Mouse (Mus musculus) left cerebral cortex, postnatal 10 days (tissue): ENCODE measurements at regions not wholly inside any gene's neighbourhood (a gene's known extent, or its start where the extent isn't known, plus 50 kb on each side); places are given as distances from the start of the nearest gene placed in this dataset.
A peak's percentile ranks its signal among the peaks of the same experiment; 100 is the strongest.
"Not testable (repeated sequence)": the region's sequence is repeated elsewhere in the genome, so short reads cannot be mapped to it uniquely, and the experiment has no call there.

Experiments
- DNase-seq, 2 experiments: peaks; one replicate each; pipeline ENCODE4 v3.0.0; 2021 to 2022; ENCODE audit warnings: low spot score in 2 of 2, mixed read lengths in 1 of 2; ENCODE audit errors: extremely low spot score in 1 of 2
- intact Hi-C: fragments of 180-260 bp; cut with DNase I; formaldehyde crosslinking; loops from one replicate; pipeline ENCODE4 v1.15.1; 2025

DNA sequence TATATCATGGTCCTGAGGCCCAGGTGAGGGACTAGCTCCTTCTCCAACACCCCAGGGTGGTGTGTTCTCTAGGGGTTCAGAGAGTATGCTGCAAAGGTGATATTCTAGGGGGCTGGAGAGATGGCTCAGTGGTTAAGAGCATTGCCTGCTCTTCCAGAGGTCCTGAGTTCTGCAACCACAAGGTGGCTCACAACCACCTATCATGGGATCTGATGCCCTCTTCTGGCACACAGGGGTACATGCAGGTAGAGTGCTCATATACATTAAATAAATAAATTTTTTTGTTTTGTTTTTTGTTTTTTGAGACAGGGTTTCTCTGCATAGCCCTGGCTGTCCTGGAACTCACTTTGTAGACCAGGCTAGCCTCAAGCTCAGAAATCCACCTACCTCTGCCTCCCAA lies 81.7 kb downstream of the Sik1 start:
- DNase-seq, intact Hi-C loops: not testable (repeated sequence)

DNA sequence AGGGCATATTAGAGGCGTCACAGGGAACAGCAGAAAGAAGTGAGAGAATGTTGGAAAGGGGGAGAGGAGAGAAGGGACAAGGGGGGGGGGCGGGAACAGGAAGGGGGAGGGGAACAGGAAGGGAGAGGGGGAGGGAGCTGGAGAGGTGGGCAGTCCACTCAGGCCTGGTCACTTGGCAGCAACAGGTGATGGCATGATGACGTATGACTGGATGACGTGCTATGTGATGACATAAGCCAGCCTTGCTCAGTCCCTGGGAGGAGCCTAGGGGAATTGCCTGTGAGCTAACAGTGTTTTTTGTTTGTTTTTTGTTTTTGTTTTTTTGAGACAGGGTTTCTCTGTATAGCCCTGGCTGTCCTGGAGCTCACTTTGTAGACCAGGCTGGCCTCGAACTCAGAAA lies 80.6 kb downstream of the Sik1 start:
- DNase-seq: no peak
- intact Hi-C loops: no loop called here

DNA sequence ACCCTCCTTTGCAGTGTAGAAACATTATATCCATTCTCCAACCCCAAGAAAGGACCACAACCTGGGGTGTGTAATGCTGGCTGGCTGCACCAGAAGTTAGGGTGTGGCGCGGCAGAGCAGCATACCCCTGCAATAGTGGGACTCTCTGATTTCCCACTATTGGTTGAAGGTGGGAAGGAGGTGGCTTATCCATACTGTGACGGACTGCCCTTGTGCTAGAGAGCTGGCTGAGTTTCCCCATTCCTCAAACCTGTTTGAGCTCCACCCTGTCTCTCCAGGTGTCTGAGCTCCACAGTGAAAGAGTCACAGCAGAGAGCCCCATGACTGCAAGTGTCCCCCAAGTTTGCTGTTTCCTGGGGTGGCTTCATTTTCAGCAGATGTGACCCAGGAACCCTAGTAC lies 79.6 kb downstream of the Sik1 start:
- DNase-seq: no peak
- intact Hi-C loops: no loop called here

DNA sequence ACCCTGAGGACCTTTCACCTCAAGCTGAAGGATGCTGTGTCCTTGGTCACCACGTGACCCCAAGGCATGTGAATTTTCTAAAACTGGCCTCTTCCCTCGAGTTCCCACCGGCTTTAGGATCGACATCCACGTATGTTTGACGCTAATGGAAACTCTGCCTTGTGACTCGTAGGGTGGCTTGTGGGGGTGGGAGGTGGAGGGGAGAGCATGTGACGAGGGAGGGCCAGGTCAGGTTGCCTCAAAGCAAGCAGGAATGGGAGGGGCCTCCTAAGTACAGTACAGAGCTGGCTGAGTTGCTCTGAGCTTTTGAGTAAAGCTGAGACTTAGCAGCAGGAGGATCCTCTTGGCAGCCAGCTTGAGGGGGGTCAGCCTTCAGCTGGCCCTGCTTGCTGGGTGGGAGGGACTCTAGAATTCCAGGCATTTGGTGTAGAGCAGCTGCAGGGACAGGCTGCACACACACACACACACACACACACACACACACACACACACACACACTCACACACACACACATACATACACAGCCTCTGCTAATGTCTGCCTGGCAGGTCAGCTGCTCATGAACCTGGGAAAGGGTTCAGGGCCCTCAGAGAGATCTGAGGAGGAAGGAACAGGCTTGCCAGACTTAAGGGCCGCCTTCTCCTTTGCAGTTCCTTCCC lies 78.5 kb downstream of the Sik1 start:
- DNase-seq: peak in 1 of 2 experiments; percentile 76
- intact Hi-C loops: no loop called here

DNA sequence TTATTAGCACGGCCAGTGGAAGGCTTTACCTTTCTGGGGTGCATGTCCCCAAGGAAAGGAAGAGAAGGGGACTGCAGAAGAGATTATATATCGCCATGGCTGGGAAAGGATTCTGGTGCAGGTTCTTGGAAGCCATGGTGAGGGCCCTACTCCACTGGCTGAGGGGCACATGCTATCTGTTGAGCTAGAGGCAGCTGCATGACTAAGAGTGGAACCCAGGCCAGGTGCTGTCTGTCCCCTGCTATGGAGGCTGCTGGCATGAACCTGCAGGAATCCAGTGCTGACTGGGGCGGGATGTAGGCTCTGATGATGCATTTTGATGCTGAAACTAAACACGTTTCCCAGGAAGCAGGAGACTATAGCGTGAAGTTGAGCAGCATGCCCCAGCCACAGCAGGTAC lies 77.9 kb downstream of the Sik1 start:
- intact Hi-C loops: no loop called here

DNA sequence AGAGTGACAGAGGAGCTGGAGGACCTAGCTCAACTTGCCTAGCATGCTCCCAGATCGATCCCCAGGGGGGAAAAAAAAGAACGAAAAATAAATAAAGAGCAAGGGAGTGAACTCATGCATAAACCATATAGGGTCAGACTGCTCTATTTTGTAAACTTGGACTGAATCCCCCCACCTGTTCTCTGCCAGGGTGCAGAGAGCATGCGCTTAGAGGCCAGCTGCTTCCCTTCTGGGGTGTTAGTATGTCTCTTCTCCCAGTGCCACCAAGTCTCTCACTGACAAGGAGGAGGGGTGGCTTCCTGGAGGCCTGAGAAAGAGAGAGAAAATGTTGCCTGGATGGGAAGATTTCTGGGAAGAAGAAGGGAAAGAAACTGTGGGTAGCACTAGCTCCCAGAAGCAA lies 76.1 kb downstream of the Sik1 start:
- no peak for DNase-seq
- intact Hi-C loops: no loop called here

More for the DNA sequence above, 77.9 kb downstream of the Sik1 start:
- DNase-seq: no peak

DNA sequence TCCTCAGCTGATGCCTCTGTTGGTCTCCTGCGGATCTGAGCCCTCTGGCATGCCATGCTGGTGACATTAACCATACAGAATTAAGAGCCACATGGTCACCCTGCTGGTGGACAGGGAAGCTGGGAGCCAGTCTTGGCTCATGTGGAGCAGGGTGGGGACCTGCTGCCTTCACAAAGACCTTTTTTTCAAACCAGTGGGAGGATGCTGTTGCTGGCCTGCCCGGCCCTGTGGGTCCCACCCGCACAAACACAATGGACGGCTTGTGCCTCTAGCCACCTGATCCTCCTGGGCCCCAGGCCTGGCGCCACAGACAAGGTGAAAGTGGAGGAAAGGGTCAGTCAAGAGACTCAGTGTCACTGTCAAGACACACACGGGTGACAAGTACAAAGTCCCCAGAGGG lies 73.4 kb downstream of the Sik1 start:
- intact Hi-C loops: no loop called here
- DNase-seq: no peak

DNA sequence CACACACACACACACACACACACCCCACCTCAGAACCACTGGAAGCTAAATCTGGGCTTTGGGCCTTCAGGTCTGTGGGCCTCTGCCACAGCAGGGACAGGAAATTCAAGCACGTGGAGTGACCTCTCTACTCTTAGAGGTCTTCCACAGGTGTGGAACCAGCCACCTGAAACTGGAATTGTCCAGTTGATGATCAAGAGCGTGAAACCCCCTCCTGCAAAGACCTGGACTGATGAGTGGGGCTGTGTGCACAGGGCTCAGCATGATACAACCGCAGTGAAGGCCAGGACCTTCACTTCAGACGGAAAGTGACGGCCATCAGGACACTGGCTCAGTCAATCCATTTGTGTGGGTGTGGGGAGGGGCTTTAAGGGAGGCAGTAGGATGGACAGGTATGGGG lies 72.5 kb downstream of the Sik1 start:
- DNase-seq: no peak
- intact Hi-C loops: no loop called here

DNA sequence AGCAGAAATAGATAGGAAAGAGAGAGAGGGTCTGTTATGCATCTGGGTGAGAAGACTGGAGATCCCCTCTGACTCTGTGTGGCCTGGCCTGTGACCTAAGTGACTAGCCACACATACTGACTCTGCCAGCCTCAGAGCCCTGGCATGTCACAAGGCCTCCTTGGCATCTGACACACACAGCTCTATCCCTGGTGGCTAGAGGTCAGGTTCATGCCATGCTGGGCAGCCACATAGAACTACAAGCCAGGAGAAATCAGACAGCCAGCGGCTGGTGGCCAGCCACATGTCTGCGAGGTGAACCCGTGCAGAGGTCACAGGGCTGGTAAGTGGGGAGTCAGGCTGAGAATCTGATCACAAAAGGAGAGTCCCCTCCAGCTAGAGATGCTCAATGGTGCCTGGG lies 67.3 kb downstream of the Sik1 start:
- no peak for DNase-seq
- intact Hi-C loops: no loop called here

DNA sequence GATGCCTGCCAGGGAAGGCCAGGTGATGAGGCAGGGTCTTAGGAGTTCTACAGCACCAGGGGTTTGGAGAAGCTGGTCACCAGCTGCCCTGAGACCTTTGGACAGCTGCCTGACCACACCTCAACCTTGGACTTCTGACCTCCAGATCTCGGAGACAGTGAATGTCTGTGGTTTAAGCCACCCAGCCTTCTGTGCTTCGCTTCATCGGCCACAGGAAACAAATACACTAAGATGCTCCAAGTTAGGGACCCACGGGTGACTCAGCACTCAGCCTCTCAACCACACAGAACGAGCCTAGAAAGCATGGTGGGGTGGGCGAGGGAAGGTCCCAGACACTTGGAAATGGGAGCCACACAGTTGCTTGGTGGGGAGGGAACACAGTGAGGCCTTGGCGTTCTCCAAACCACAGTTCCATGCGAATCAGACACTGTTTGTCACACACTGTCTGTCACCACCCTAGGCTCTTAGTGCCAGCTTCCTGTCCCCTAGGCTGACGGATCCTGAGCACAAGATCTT lies 66.5 kb downstream of the Sik1 start:
- intact Hi-C loops: no loop called here
- no peak for DNase-seq

DNA sequence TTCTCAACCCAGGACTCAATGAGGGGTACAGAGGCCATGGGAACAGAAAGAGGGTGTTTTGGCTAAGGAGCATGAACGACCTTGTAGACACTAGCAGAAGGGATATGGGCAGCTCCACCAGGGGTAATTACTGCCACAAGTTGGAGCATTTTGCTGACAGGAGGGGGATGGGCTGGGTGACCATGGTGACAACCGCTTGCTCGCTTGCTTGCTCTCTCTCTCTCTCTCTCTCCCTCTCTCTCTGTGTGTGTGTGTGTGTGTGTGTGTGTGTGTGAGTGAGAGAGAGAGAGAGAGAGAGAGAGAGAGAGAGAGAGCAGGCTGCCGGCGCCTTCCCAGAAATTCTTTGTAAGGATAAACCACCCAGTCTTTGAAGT lies 65.7 kb downstream of the Sik1 start:
- peak in 1 of 2 experiments; percentile 74 for DNase-seq
- intact Hi-C loops: no loop called here

DNA sequence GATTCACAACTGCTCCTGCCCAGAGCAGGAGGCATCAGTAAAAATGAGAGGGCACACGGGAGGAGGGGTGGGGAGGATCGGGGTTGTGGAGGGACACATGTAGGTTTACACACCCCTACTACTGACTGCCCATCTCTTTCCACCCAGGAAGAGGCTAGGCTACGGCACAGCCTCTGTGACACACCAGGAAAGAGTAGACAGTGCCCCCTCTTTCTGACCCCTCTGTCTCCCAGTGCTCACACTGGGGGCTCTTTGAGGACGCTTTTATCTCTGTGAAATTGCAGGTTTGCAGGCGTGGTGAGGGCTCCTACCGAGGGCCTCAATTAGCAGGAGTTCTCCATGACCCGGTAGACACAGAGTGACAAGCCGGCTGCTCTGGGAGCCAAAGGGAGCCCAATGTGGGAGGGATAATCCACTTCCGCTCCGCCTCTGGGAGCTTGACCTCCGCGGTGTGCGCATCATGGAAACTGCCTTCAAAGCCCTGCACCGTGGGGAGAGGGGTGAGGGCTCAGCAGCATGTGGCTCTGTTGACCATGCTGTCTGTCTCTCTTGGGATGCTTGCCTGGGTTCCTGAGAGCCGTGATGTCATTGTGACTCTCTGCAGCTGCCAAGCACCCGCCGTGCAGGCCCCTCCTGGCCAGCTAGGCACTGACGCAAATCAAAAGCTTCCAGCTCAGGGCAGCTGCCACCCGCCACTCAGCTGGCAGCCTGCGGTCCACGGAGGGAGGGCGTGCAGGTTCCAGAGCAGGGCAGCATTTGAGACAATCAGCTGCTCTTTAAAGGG lies 65.1 kb downstream of the Sik1 start:
- intact Hi-C loops: no loop called here
- DNase-seq: peak in 1 of 2 experiments; percentile 78

DNA sequence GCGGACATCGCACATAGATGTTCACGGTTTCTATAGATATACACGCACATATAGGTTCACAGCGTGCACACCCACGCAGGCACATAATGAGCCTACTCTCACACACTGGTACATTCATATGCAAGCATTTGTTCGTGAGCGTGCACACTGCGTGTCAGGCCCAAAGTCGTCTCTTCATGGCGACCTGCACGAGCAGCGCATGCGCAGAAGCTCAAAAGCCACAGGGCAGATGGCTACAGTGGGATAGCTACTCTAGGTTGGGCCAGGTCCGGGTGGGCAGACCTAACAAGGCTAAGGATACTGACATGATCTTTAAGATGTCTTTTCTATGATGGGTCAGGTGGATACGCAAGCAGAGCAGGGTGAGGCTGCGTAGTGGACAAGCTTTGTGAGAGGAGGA lies 63.9 kb downstream of the Sik1 start:
- DNase-seq: no peak
- intact Hi-C loops: no loop called here

DNA sequence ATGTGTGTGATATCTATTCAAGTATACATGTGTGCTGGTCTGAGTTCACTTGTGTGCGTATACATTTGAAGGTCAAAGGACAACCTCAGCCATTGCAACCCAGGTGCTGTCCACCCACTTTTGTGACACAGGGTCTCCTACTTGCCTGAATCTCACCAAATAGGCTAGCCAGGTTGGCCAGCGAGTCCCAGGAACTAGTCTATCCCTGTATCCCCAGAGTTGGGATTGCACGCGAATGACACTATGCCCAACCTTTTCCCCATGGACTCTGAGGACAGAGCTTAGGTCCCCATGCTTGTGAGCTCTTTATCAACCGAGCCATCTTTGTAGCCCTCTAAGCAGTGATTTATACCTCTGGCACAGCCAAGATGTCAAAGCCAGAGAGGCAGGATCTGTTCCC lies 62.6 kb downstream of the Sik1 start:
- intact Hi-C loops: no loop called here
- DNase-seq: no peak

DNA sequence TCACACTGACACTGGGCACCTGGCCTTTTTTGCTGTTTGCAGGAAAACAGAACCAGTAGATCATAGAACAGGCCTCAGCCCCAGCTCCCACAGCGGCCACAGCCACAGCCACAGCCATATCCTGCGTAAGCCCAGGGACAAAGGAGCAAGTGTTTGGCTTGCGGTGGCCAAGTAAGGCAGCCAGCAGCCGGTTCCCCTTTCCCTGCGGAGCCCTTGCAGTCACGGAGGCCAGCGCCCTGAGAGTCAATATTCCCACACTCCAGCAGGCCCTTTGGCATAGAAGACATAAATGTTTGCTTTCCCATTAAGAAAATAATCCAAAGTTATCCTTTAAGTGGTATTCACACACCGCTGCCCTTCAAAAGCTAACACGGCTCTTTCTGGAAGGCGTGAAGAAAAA lies 62.1 kb downstream of the Sik1 start:
- DNase-seq: peak in 1 of 2 experiments; percentile 44
- intact Hi-C loops: no loop called here

DNA sequence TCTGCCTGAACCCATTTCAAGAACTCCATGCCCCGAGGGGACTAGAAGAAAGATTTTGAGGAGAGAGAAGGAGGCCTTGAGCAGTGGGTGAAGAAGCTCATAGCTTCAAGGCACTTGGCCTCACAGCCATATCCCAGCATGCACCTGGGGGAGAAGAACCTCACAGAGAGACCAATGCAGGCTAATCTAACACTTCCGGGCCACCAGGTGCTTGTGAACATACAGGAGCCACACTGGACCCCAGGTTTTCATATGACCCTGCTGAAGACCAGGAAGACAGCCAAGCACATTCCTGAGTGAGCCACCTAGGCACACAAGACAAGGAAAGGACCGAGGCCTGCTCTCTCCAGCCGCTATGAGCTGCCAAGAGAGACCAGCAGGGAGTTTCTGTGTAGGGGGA lies 61.6 kb downstream of the Sik1 start:
- no peak for DNase-seq
- intact Hi-C loops: no loop called here
